Mouse (Mus musculus) testis, adult 2 months (tissue): ENCODE data around the gene Slc52a3.

ENCODE experiments used
- CTCF ChIP-seq: fragments of 200-500 bp; IDR thresholded peaks from 2 replicates; pipeline ENCODE4 v1.5.1; 2012; ENCODE audit warnings: low read depth, mild to moderate bottlenecking, inconsistent platforms, low read length, moderate library complexity; ENCODE audit not compliant: control insufficient read depth, insufficient read depth, insufficient replicate concordance
- POLR2A ChIP-seq: fragments of 200-500 bp; IDR thresholded peaks from 2 replicates; pipeline ENCODE4 v1.6.1; 2012; ENCODE audit warnings: low read depth, mild to moderate bottlenecking, inconsistent platforms, low read length, moderate library complexity; ENCODE audit not compliant: control insufficient read depth

DNA sequence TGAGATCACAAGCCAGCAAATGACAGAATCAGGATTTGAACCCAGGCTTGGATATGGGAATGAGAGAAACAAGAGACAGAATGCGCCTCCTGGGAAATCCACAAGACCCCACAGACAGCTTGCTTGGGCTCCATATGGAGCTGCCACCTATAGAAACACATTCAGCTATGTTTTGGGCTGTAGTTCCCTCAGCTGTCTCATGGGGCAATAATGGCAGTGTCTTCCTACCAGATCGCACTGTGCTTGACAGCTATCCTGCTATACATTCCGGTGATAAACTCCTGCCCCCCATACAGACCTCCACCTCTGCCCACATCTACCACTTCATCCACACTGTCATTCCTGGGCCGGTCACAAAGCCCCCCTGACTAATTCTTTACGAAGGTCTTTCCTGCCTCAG, 21.0 kb upstream of the Slc52a3 start:
- TF ChIP-seq CTCF (no peak), POLR2A (no peak)
